Mouse (Mus musculus) erythroblast, embryonic 14.5 days (primary cell): ENCODE data around the gene Il17ra.

Experiments used
- GATA1 ChIP-seq: IDR thresholded peaks from 2 replicates; pipeline ENCODE4 v1.6.1; 2012; ENCODE audit warnings: low read length, inconsistent platforms, mixed read lengths
- TAL1 ChIP-seq: IDR thresholded peaks from 3 replicates; pipeline ENCODE4 v1.6.1; 2012; ENCODE audit warnings: low read length, inconsistent platforms, mixed read lengths

GRCm38 (mm10) chr6:120496544-120496943 lies 33.5 kb downstream of the Il17ra start:
- TF ChIP-seq GATA1, result no peak
- no peak for TF ChIP-seq TAL1
